Comparison of ENCODE assay signal across 17 mouse cellular contexts in the genomic region with DNA sequence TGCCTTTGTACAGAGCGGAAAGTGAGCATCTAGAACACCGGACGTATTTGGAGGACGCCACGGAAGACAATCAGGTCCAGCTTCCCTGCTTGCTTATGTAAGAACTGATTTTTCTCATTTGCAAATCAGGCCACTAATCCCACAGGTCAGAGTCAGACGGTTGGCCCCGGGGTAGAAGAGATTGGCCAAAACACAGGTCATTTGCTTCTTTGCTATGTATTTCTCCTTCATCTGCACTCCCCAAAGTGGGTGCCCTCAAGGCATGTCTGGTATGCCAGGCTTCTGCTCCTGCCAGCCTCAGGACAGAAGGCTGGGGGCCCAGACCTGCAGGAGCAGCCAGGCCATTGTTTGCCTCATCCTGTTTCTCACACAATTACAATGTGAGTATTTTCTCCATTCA.
DNase-seq lines count a peak whose midpoint lies in the region; ATAC-seq and TF ChIP-seq lines count a peak whose summit lies in the region.
"Had no signal": no experiment of that assay in that cellular context is flagged by ENCODE, and none has a peak within 500 bp of the region (broad histone marks: within the 10 kb centered on the region; RNA-seq: fewer than 3 reads in every experiment).

No protein-coding gene starts in this region.

- DNase-seq in gastrocnemius, adult 2 months: no peak
- no peak for DNase-seq in gastrocnemius, postnatal 36 days
- DNase-seq in layer of hippocampus, adult 2 months (ENCODE audit: low spot score in 2 of 2): no peak
- no peak for DNase-seq in layer of hippocampus, postnatal 10 days (ENCODE audit: low spot score in 2 of 2)
- DNase-seq in cerebellum, adult 8-10 months: peak; percentile 48
- no peak for DNase-seq in liver, embryonic 11.5 days (ENCODE audit: low spot score)
- DNase-seq in lung, adult 18-20 months: no peak
- DNase-seq: adrenal gland, postnatal 14 days; kidney, adult 2 months; kidney, postnatal 36 days; thymus, postnatal 4 days had no signal

- H3K27me3 ChIP-seq in liver, embryonic 11.5 days (replicated peaks; ENCODE audit: control insufficient read depth, insufficient read depth, low read length): no peaks in the 10 kb centered on the region
- H3K27me3 ChIP-seq: liver, embryonic 12.5 days; lung, embryonic 15.5 days; midbrain, embryonic 13.5 days had no signal

- no peaks in the 10 kb centered on the region for H3K4me1 ChIP-seq in liver, embryonic 11.5 days (replicated peaks; ENCODE audit: control insufficient read depth, insufficient read depth, low read length)
- H3K4me1 ChIP-seq: liver, embryonic 12.5 days had no signal

- H3K27ac ChIP-seq in gastrocnemius, adult 2 months: peak overlapping the region; percentile 6; the same call in 1 of the 2 replicates
- H3K27ac ChIP-seq in layer of hippocampus, adult 2 months: peak overlapping the region; percentile 36; the same call in 1 of the 2 replicates
- H3K27ac ChIP-seq in liver, embryonic 11.5 days (ENCODE audit: low read depth, low read length): no peak overlapping the region
- H3K27ac ChIP-seq: hindbrain, embryonic 10.5 days; liver, embryonic 12.5 days; lung, embryonic 15.5 days; midbrain, embryonic 13.5 days had no signal

- no peak overlapping the region for H3K4me2 ChIP-seq in liver, embryonic 11.5 days
- H3K4me2 ChIP-seq: liver, embryonic 12.5 days; lung, embryonic 15.5 days; midbrain, embryonic 13.5 days had no signal

- no peaks in the 10 kb centered on the region for H3K36me3 ChIP-seq in liver, embryonic 11.5 days (ENCODE audit: control insufficient read depth, insufficient read depth, low read length)
- H3K36me3 ChIP-seq: hindbrain, embryonic 10.5 days; liver, embryonic 12.5 days; lung, embryonic 15.5 days; midbrain, embryonic 13.5 days had no signal

- intact Hi-C loops in gastrocnemius, adult 2 months (cut with DNase I): no loop called here
- intact Hi-C loops in gastrocnemius, postnatal 36 days (cut with DNase I): no loop called here

- 84% methylated on average over 7 of the region's 7 CpGs for WGBS in liver, embryonic 11.5 days

- TF ChIP-seq CTCF in gastrocnemius, adult 2 months (IDR thresholded peaks at IDR 0.05): no peak
- no peak for TF ChIP-seq CTCF in layer of hippocampus, adult 2 months (conservative IDR thresholded peaks at IDR 0.05)

- no peak overlapping the region for H3K4me3 ChIP-seq in gastrocnemius, adult 2 months
- no peak overlapping the region for H3K4me3 ChIP-seq in layer of hippocampus, adult 2 months
- no peak overlapping the region for H3K4me3 ChIP-seq in liver, embryonic 11.5 days (ENCODE audit: low read depth, low read length)
- H3K4me3 ChIP-seq: hindbrain, embryonic 10.5 days; liver, embryonic 12.5 days; lung, embryonic 15.5 days; midbrain, embryonic 13.5 days had no signal

- H3K9me3 ChIP-seq in liver, embryonic 11.5 days (ENCODE audit: control insufficient read depth, low read length): no peaks in the 10 kb centered on the region
- H3K9me3 ChIP-seq: hindbrain, embryonic 10.5 days; liver, embryonic 12.5 days; lung, embryonic 15.5 days; midbrain, embryonic 13.5 days had no signal

- no peak for ATAC-seq in liver, embryonic 11.5 days (replicated peaks; ENCODE audit: low FRiP score)
- ATAC-seq: activated CD4-positive, CD25-positive, alpha-beta regulatory T cell, adult 4 months; forebrain, embryonic 14.5 days; liver, embryonic 12.5 days; midbrain, embryonic 13.5 days had no signal

- no peak overlapping the region for H3K9ac ChIP-seq in liver, embryonic 11.5 days (ENCODE audit: low read depth, low read length)
- H3K9ac ChIP-seq: liver, embryonic 12.5 days; lung, embryonic 15.5 days; midbrain, embryonic 13.5 days had no signal
